Mouse (Mus musculus) ES-E14 (cell line): Measurements from ENCODE around the gene Brd4.

Source experiments
- CHD2 ChIP-seq: IDR thresholded peaks from 2 replicates; pipeline ENCODE4 v1.6.1; 2014; ENCODE audit warnings: mild to moderate bottlenecking, low read depth, low read length, inconsistent platforms
- HCFC1 ChIP-seq: IDR thresholded peaks from 2 replicates; pipeline ENCODE4 v1.6.1; 2012; ENCODE audit warnings: low read length, inconsistent platforms, borderline replicate concordance; ENCODE audit not compliant: insufficient read depth
- ZC3H11A ChIP-seq: IDR thresholded peaks from 2 replicates; pipeline ENCODE4 v1.6.1; 2012; ENCODE audit warnings: low read depth, mild to moderate bottlenecking, inconsistent platforms, low read length, borderline replicate concordance

- no peak for TF ChIP-seq CHD2
- no peak for TF ChIP-seq ZC3H11A
- no peak for TF ChIP-seq HCFC1
Measured at GRCm38 (mm10) chr17:32257452-32257851, 27.1 kb downstream of the Brd4 start.
